Mouse (Mus musculus): ENCODE results near the gene Ehd1. TPM values are rescaled to one million over a fixed set of nuclear protein-coding genes. Genes with fewer than 3 reads are reported as not detected.

The Ehd1 gene
- 62.0 and 63.8 TPM in 2 replicates for polyA plus RNA-seq (2015; fragmentation: Nextera tagmentation; extraction: Ambion mirVana)

DNA sequence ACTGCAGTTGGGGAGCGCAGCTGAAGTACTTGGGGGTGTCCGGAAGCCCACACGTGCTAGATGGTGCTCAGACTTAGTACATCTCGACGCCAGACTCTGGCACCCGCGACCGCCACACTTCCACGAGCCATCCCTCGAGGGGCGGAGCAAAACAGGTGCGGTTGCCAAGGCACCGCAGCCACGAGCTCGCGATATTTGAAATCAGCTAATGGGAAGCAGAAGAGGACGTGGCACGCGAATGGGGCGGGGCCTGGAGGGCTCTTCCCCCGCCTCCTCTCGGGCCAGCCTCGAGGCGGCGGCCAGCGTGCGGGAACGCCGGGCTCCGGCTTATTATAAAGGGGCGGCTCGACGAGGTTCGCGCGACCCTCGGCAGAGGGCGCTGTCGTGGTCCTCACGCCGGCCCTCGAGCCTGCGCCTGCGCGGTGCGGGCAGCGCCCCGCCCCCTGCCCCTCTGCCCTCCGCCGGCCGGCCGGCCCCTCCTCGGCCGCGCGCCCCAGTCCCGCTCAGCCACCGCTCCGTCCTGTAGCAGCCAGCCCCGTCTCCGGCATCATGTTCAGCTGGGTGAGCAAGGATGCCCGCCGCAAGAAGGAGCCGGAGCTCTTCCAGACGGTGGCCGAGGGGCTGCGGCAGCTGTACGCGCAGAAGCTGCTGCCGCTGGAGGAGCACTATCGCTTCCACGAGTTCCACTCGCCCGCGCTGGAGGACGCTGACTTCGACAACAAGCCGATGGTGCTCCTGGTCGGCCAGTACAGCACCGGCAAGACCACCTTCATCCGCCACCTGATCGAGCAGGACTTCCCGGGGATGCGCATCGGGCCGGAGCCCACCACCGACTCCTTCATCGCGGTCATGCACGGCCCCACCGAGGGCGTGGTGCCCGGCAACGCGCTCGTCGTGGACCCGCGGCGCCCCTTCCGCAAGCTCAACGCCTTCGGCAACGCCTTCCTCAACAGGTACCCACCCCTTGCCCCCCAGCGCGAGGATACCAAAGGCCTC, at the start of gene Ehd1:
Ehd1 (plus strand) TSS at position 300 of the 996 bp plus-strand sequence.
- Histone ChIP-seq H3K9me3 (ENCODE audit: control insufficient read depth, low read length) (no peaks in the 10 kb centered on the region), H3K4me1 (replicated peaks; ENCODE audit: control insufficient read depth, insufficient read depth) (peaks cover 9% of the 10 kb centered on the region), H3K36me3 (ENCODE audit: control insufficient read depth, insufficient read depth, low read length) (0 out of 2 replicates have a peak, but pooled peaks cover 3% of the 10 kb centered on the region), H3K4me3 (ENCODE audit: low read depth, low read length) (peak within 1 kb of the TSS; percentile 79), H3K27ac (replicated peaks) (peak within 1 kb of the TSS; percentile 94), H3K9ac (ENCODE audit: low read length) (peak within 1 kb of the TSS; percentile 83), H3K4me2 (replicated peaks; ENCODE audit: low read depth) (peak within 1 kb of the TSS; percentile 91), H3K27me3 (ENCODE audit: control insufficient read depth, insufficient read depth, low read length) (no peaks in the 10 kb centered on the region)
- WGBS, result under 1% methylated on average over 85 of the region's 106 CpGs
- DNase-seq (ENCODE audit: low spot score), result peak; percentile 99
- TF ChIP-seq CTCF (IDR thresholded peaks at IDR 0.05; ENCODE audit: low read depth) (peak; percentile 77), EP300 (optimal IDR thresholded peaks at IDR 0.05) (peak; percentile 72)
- peak; percentile 93 for ATAC-seq (ENCODE audit: low FRiP score, low TSS enrichment)

DNA sequence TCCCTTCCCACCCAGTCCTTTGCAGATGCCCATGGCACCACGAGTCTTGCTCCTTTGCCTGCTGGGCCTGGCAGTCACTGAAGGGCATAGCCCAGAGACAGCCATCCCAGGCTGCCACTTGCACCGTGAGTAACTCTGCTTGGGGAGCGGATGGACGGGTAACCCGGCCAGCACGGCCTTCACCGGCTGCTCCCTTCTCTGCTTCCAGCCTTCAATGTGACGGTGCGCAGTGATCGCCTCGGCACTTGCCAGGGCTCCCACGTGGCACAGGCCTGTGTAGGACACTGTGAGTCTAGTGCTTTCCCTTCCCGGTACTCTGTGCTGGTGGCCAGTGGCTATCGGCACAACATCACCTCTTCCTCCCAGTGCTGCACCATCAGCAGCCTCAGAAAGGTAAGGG, 49.8 kb upstream of the Ehd1 start:
- H3K27me3 ChIP-seq (ENCODE audit: control insufficient read depth, insufficient read depth, low read length), result no peaks in the 10 kb centered on the region
- no peak for ATAC-seq (ENCODE audit: low FRiP score, low TSS enrichment)
- TF ChIP-seq EP300 (optimal IDR thresholded peaks at IDR 0.05), result no peak
- no peak for TF ChIP-seq CTCF (IDR thresholded peaks at IDR 0.05; ENCODE audit: low read depth)
- H3K27ac ChIP-seq (replicated peaks), result no peak overlapping the region
- H3K36me3 ChIP-seq (ENCODE audit: control insufficient read depth, insufficient read depth, low read length), result peaks cover 4% of the 10 kb centered on the region; the same call in 1 of the 2 replicates
- H3K4me2 ChIP-seq (replicated peaks; ENCODE audit: low read depth), result no peak overlapping the region
- H3K9me3 ChIP-seq (ENCODE audit: control insufficient read depth, low read length), result no peaks in the 10 kb centered on the region
- no peak overlapping the region for H3K9ac ChIP-seq (ENCODE audit: low read length)
- no peaks in the 10 kb centered on the region for H3K4me1 ChIP-seq (replicated peaks; ENCODE audit: control insufficient read depth, insufficient read depth)
- WGBS, result 91% methylated on average over 13 of the region's 14 CpGs
- no peak overlapping the region for H3K4me3 ChIP-seq (ENCODE audit: low read depth, low read length)
- no peak for DNase-seq (ENCODE audit: low spot score)

DNA sequence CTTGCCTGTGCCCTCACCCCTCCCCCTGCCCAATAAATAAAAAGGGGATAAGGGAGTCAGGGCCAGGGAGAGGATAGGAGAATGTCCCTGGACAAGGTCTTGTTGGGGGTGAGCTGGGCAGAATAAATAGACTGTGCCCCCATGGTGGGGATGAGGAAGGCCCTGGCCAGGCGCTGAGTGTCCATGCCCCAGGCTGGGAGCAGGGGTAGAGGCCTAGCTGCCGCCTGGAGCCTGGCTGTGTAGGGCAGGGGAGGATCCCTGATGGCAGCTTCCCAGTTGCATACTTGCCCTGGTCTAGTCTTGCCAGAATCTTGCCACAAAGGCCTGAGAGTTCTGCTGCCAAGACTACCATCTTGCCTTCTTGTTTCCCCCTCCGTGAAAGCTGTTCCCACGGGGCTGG, 48.7 kb upstream of the Ehd1 start:
- no peak for TF ChIP-seq EP300 (optimal IDR thresholded peaks at IDR 0.05)
- no peak for TF ChIP-seq CTCF (IDR thresholded peaks at IDR 0.05; ENCODE audit: low read depth)
- H3K36me3 ChIP-seq (ENCODE audit: control insufficient read depth, insufficient read depth, low read length), result peaks cover 10% of the 10 kb centered on the region; the same call in 1 of the 2 replicates

DNA sequence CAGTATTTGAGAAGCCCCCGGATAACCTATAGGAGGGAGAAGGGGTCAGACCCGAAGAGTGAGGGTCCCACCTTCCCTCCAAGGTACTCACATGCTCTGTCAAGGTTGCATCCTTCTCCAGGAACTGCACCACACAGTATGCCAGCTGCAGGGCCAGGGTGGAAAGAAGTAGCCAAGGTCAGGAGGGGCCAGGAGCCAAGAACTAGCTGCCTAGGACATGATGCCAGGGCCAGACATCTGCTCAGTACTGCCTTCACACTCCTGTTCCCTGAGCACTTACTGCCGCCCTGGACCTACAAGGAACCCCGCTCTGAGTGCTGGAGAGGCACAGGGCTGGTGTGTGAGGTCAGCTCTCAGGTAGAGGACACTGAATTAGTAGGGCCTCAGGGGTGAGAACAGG, 46.1 kb upstream of the Ehd1 start:
- Histone ChIP-seq H3K4me1 (replicated peaks; ENCODE audit: control insufficient read depth, insufficient read depth) (peaks cover 7% of the 10 kb centered on the region; the same call in 1 of the 2 replicates), H3K27me3 (ENCODE audit: control insufficient read depth, insufficient read depth, low read length) (no peaks in the 10 kb centered on the region), H3K4me2 (replicated peaks; ENCODE audit: low read depth) (no peak overlapping the region), H3K4me3 (ENCODE audit: low read depth, low read length) (no peak overlapping the region), H3K9ac (ENCODE audit: low read length) (no peak overlapping the region), H3K36me3 (ENCODE audit: control insufficient read depth, insufficient read depth, low read length) (peaks cover 10% of the 10 kb centered on the region; the same call in 1 of the 2 replicates), H3K9me3 (ENCODE audit: control insufficient read depth, low read length) (no peaks in the 10 kb centered on the region), H3K27ac (replicated peaks) (no peak overlapping the region)
- WGBS, result 89% methylated on average over 4 of the region's 4 CpGs
- DNase-seq (ENCODE audit: low spot score) (no peak), ATAC-seq (ENCODE audit: low FRiP score, low TSS enrichment) (no peak)
- no peak for TF ChIP-seq CTCF (IDR thresholded peaks at IDR 0.05; ENCODE audit: low read depth)
- no peak for TF ChIP-seq EP300 (optimal IDR thresholded peaks at IDR 0.05)

More for the DNA sequence above, 48.7 kb upstream of the Ehd1 start:
- Histone ChIP-seq H3K4me1 (replicated peaks; ENCODE audit: control insufficient read depth, insufficient read depth) (no peaks in the 10 kb centered on the region), H3K4me2 (replicated peaks; ENCODE audit: low read depth) (no peak overlapping the region), H3K4me3 (ENCODE audit: low read depth, low read length) (no peak overlapping the region), H3K27ac (replicated peaks) (no peak overlapping the region), H3K9me3 (ENCODE audit: control insufficient read depth, low read length) (no peaks in the 10 kb centered on the region), H3K9ac (ENCODE audit: low read length) (no peak overlapping the region), H3K27me3 (ENCODE audit: control insufficient read depth, insufficient read depth, low read length) (no peaks in the 10 kb centered on the region)
- no peak for DNase-seq (ENCODE audit: low spot score)
- 82% methylated on average over 4 of the region's 4 CpGs for WGBS
- ATAC-seq (ENCODE audit: low FRiP score, low TSS enrichment), result no peak

DNA sequence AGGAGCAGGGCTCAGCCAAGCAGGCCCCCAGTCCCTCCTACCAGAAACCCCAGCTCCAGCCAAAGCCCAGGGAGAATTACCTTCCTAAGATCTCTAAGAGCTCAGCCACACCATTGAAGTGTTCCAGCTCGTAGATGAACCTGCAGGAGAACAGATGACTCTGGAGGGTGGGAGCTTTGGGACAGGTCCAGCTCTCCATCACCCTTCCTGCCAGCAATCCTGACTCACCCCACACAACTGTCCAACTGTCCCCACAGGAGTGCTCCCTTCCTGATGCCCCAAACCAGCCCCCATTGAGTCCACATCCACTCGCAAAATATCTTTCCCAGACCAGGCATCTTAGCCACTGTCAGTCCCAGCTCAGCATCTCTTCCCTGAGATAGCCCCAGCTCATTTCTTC, 45.5 kb upstream of the Ehd1 start:
- no peak overlapping the region for H3K4me2 ChIP-seq (replicated peaks; ENCODE audit: low read depth)
- H3K27ac ChIP-seq (replicated peaks), result no peak overlapping the region
- 84% methylated on average over 2 of the region's 2 CpGs for WGBS
- H3K4me3 ChIP-seq (ENCODE audit: low read depth, low read length), result no peak overlapping the region
- H3K36me3 ChIP-seq (ENCODE audit: control insufficient read depth, insufficient read depth, low read length), result peaks cover 10% of the 10 kb centered on the region; the same call in 1 of the 2 replicates
- no peak for ATAC-seq (ENCODE audit: low FRiP score, low TSS enrichment)
- DNase-seq (ENCODE audit: low spot score), result no peak
- no peak overlapping the region for H3K9ac ChIP-seq (ENCODE audit: low read length)
- no peaks in the 10 kb centered on the region for H3K9me3 ChIP-seq (ENCODE audit: control insufficient read depth, low read length)
- H3K27me3 ChIP-seq (ENCODE audit: control insufficient read depth, insufficient read depth, low read length), result no peaks in the 10 kb centered on the region
- H3K4me1 ChIP-seq (replicated peaks; ENCODE audit: control insufficient read depth, insufficient read depth), result peaks cover 7% of the 10 kb centered on the region; the same call in 1 of the 2 replicates
- TF ChIP-seq CTCF (IDR thresholded peaks at IDR 0.05; ENCODE audit: low read depth) (no peak), EP300 (optimal IDR thresholded peaks at IDR 0.05) (no peak)
